Mouse (Mus musculus) leukemia stem cell, adult 10-12 weeks (primary cell): ENCODE results near the gene Armc6. TPM values are rescaled to one million over a fixed set of nuclear protein-coding genes. Genes with fewer than 3 reads are reported as not detected.

Experiments used
- polyA plus RNA-seq: library from polyadenylated mRNA; stranded (reverse); fragments of >175 nt; gene quantifications from 2 replicates; pipeline ENCODE4 v1.2.3, GENCODE M21; 2012; ENCODE audit warnings: low replicate concordance

Armc6 gene
- polyA plus RNA-seq: 18.2 and 36.2 TPM in 2 replicates

DNA sequence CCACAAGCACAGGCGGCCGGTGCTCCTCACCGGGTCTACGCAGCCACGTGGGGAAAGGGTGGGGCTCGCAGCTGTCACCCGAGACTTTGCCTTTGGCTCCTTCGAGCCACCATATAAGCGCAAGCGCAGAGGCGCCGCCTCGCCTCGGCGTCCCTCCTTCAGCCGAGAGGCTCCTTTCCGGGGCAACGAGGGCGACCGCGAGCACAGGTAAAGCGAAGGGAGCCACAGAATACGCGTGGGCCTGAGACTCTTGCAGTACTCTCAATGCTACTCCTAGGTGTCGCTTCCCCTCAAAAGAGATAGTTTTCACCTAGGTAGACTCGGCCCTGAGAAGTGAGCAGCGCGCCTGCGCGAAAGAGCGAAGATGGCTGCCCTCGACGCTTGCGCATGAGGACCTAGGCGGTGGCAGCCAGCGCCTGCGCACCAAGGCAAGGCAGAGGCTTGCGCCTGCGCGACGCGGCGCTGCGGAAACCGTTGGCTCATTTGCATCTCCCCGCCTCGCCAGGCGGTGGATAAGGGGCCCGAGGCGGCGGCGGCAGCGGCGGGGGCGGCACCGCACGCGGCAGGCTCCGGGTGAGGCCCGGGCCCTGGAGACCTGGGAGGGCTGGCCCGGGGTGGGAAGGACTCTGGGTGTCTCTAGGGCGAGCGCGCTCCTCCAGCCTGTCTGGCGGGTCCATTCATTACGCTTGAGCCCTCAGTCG is at the start of gene Armc6, which contains the start of gene Sugp2:
Gene Armc6, minus strand, starts transcription at position 387 of the 701 bp plus-strand sequence.
Gene Sugp2, plus strand, starts transcription at position 147 of the 701 bp plus-strand sequence.

DNA sequence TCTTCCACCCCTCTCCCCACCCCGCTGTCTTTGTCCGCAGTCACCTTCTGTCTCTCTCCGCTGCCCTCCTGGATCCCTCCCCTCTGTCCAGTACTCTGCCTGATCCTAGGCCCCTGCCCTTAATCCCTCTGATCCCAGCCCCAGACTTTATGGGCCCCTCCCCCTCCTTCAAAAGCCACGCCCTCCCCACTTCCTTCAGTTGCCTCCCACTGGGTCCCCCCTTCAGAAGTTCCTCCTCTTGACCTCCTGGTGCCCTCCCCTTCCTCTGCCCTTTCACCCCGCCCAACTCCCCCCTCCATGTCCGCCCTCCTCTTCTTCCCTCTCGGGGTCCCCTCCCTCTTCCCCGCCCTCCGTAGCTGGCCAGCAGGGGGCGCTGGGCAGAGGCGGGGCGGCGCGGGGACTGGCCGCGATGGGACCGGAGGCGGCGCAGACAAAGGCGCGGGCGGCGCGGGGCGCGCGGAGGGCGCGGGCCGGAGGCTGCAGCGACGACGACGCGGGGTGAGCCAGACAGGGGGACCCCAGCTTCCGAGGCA is 48.4 kb upstream of the Armc6 start, which contains the start of gene Homer3:
Gene Homer3, plus strand, starts transcription at position 225 of the 533 bp plus-strand sequence.

DNA sequence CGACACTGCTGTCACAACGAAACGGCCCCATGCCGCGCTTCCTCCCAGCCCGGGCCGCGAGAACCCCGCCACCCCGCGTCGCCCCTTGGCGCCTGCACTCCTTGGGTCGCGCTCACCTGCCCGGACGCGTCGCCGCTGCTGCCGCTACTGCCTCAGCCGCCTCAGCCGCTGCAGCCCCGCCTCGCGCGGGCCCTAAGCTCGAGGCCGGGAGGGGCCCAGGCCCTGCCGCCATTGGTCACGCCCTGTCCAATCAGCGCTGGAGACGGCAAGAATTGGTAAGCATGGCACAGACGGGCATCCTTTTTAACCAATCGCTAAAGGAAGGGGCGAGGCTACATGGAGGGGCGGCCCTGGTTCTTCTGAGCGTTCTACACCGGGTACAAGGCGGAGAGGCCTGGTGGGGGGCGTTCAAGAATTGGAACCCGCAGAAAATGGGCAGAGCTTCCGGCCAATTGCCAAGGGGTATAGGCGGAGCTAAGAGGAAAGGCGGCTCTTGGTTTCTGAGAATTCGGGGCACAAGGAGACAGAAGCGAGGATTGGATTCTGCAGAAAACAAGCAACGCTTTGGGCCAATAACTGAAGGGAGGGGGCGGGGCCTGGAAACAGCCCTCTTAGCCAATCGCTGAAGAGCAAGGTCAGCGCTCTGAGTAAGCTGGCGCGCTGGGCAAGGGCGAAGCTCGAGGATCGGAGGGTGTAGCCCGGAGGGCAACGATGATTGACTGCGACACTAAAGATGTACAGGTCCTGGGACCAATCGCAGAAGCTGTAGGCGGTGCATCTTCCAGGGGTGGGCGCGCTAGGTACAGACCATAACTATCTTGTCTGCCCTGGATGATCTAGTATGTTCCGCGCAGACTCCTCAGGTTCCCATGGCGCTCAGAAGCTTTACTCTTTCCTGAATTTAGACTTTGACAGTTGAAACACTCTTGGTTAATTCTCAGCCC is 21.9 kb downstream of the Armc6 start, which contains the start of gene Slc25a42:
Gene Slc25a42, minus strand, starts transcription at position 194 of the 944 bp plus-strand sequence.

DNA sequence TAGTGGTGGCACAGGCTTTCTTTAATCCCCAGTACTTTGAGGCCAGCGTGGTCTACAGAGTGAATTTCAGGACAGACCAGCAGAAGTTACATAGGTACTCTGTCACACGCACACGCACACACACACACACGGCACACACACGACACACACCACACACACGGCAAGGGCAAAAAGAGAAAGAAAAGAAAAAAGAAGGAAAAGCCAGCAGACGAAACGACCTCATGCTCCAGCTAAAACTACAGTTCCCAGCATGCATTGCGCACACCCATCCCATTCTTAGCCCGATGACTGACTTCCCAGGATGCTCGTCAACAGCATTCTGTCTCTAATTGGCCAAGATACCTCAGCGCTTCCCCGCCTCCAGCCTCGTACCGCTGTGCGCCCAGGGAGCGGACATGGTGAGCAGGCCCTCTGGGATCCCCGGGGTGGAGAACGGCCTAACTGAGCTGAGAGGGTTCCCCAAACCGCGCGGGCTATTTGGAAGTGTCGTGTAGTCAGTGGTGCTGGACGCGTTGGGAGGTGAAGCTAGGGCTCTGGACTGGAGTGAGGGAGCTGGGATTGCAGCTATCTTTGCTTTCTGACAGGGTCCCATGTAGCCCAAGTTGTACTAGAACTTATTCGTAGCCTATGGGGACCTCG is 62.1 kb downstream of the Armc6 start, which contains the start of gene Tmem161a:
Gene Tmem161a, plus strand, starts transcription at position 314 of the 639 bp plus-strand sequence.

Other genes with a start within 250 kb of the Armc6 start
- gene Gatad2a, start 238.1 kb downstream of the Armc6 start, polyA plus RNA-seq: 38.6 and 137 TPM in 2 replicates
- gene Mau2, start 191.7 kb downstream of the Armc6 start, polyA plus RNA-seq: 51.9 and 82.1 TPM in 2 replicates
- 46.3 and 66.4 TPM in 2 replicates for gene Sugp1, start 191.7 kb downstream of the Armc6 start, polyA plus RNA-seq
- 1.1 TPM in 1 of 2 replicates, not detected in the other for gene Tm6sf2, start 161.5 kb downstream of the Armc6 start, polyA plus RNA-seq
- not detected in 2 replicates for gene Hapln4, start 151.0 kb downstream of the Armc6 start, polyA plus RNA-seq
- gene Ncan, start 113.6 kb downstream of the Armc6 start, polyA plus RNA-seq: 0.05 TPM in 1 of 2 replicates, not detected in the other
- gene Nr2c2ap, start 103.1 kb downstream of the Armc6 start, polyA plus RNA-seq: 5.1 and 9.4 TPM in 2 replicates
- gene Rfxank, start 95.3 kb downstream of the Armc6 start, polyA plus RNA-seq: 2.9 and 6.6 TPM in 2 replicates
- 6.5 and 41.8 TPM in 2 replicates for gene Borcs8, start 95.0 kb downstream of the Armc6 start, polyA plus RNA-seq
- 8.9 and 50.7 TPM in 2 replicates for gene Mef2b, start 94.8 kb downstream of the Armc6 start, polyA plus RNA-seq
- gene Tmem161a, start 62.1 kb downstream of the Armc6 start, polyA plus RNA-seq: 191 and 288 TPM in 2 replicates
- 14.2 and 31.4 TPM in 2 replicates for gene Slc25a42, start 22.2 kb downstream of the Armc6 start, polyA plus RNA-seq
- gene Sugp2, start 240 bp downstream of the Armc6 start, polyA plus RNA-seq: 22.8 and 39.3 TPM in 2 replicates
- gene Homer3, start 48.4 kb upstream of the Armc6 start, polyA plus RNA-seq: 10.6 and 12.3 TPM in 2 replicates
- gene Ddx49, start 68.0 kb upstream of the Armc6 start, polyA plus RNA-seq: 40.0 and 63.8 TPM in 2 replicates
- gene Cope, start 68.1 kb upstream of the Armc6 start, polyA plus RNA-seq: 154 and 182 TPM in 2 replicates
- 0.18 and 0.51 TPM in 2 replicates for gene Cers1, start 81.3 kb upstream of the Armc6 start, polyA plus RNA-seq
- 0.46 and 0.52 TPM in 2 replicates for gene Gdf1, start 95.4 kb upstream of the Armc6 start, polyA plus RNA-seq
- 154 and 179 TPM in 2 replicates for gene Upf1, start 118.8 kb upstream of the Armc6 start, polyA plus RNA-seq
- gene Comp, start 139.1 kb upstream of the Armc6 start, polyA plus RNA-seq: not detected in 2 replicates
- 25.6 and 26.0 TPM in 2 replicates for gene Crtc1, start 205.1 kb upstream of the Armc6 start, polyA plus RNA-seq
- 4.6 and 9.6 TPM in 2 replicates for gene Klhl26, start 242.5 kb upstream of the Armc6 start, polyA plus RNA-seq